ENCODE assay signal across 28 mouse cellular contexts in genomic region chr12:49897768-49898167, GRCm38 (mm10).
"Had no signal": no experiment of that assay in that cellular context is flagged by ENCODE, and none has a peak within 500 bp of the region (broad histone marks: within the 10 kb centered on the region; RNA-seq: fewer than 3 reads in every experiment).

No protein-coding gene starts in this region.

- H3K36me3 ChIP-seq: heart, embryonic 10.5 days; heart, embryonic 12.5 days; hindbrain, embryonic 10.5 days; hindbrain, embryonic 12.5 days; intestine, embryonic 15.5 days; limb, embryonic 13.5 days; limb, embryonic 15.5 days; liver, embryonic 12.5 days had no signal

- H3K27ac ChIP-seq: gastrocnemius, adult 2 months; heart, adult 2 months; heart, embryonic 10.5 days; hindbrain, embryonic 10.5 days; hindbrain, embryonic 12.5 days; hindbrain, embryonic 14.5 days; intestine, embryonic 15.5 days; layer of hippocampus, adult 2 months; left cerebral cortex, adult 2 months; limb, embryonic 13.5 days; limb, embryonic 15.5 days; liver, embryonic 12.5 days; liver, embryonic 14.5 days had no signal

- H3K4me1 ChIP-seq: heart, embryonic 10.5 days; heart, embryonic 12.5 days; hindbrain, embryonic 10.5 days; hindbrain, embryonic 12.5 days; intestine, embryonic 15.5 days; limb, embryonic 13.5 days; limb, embryonic 15.5 days; liver, embryonic 12.5 days had no signal

- H3K9ac ChIP-seq: heart, embryonic 12.5 days; hindbrain, embryonic 12.5 days; hindbrain, embryonic 14.5 days; intestine, embryonic 15.5 days; limb, embryonic 13.5 days; limb, embryonic 15.5 days; liver, embryonic 12.5 days; liver, embryonic 14.5 days had no signal

- H3K9me3 ChIP-seq: heart, embryonic 10.5 days; heart, embryonic 12.5 days; hindbrain, embryonic 10.5 days; hindbrain, embryonic 12.5 days; intestine, embryonic 15.5 days; limb, embryonic 13.5 days; limb, embryonic 15.5 days; liver, embryonic 12.5 days had no signal

- ATAC-seq: hindbrain, embryonic 16.5 days; inflammation-experienced regulatory T-cells, adult 6 months; intestine, embryonic 15.5 days; intestine, postnatal 0 days; liver, embryonic 12.5 days had no signal

- H3K4me3 ChIP-seq: gastrocnemius, adult 2 months; heart, adult 2 months; heart, embryonic 10.5 days; heart, embryonic 12.5 days; hindbrain, embryonic 10.5 days; hindbrain, embryonic 12.5 days; intestine, embryonic 15.5 days; layer of hippocampus, adult 2 months; left cerebral cortex, adult 2 months; limb, embryonic 13.5 days; limb, embryonic 15.5 days; liver, embryonic 12.5 days had no signal

- DNase-seq: gastrocnemius, adult 2 months; gastrocnemius, postnatal 10 days; gastrocnemius, postnatal 36 days; heart, adult 11 months; heart, adult 2 months; heart, postnatal 10 days; heart, postnatal 4 days; kidney, adult 18-20 months; kidney, adult 8-10 months; kidney, postnatal 10 days; kidney, postnatal 25 days; kidney, postnatal 4 days; left cerebral cortex, postnatal 4 days had no signal

- H3K4me2 ChIP-seq: heart, embryonic 12.5 days; hindbrain, embryonic 12.5 days; hindbrain, embryonic 14.5 days; intestine, embryonic 15.5 days; limb, embryonic 13.5 days; limb, embryonic 15.5 days; liver, embryonic 12.5 days had no signal

- H3K27me3 ChIP-seq: heart, embryonic 12.5 days; hindbrain, embryonic 12.5 days; intestine, embryonic 15.5 days; limb, embryonic 13.5 days; limb, embryonic 15.5 days; liver, embryonic 12.5 days had no signal
